ENCODE assay signal across 8 mouse cellular contexts in the genomic region with DNA sequence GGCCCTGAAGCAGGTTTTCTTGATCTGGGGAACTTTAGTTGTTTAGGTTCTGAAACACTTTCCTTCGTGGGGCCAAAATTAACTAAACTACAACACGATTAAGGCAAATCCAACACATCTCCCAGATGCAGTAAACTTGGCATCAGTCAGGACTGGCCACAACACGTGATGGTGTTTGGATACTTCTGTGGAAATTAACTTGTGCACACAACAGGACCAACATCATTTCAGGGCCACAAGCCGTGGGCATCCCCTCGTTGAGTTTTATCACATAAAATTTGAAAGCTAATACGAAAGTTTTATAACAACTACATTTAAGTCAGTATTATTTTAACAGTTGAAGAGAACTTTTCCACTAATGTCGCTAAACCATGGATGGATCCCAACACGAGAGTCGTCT. TPM values are rescaled to one million over a fixed set of nuclear protein-coding genes. Genes with fewer than 3 reads are reported as not detected.
A peak's percentile ranks its signal among the peaks of the same experiment; 100 is the strongest.
DNase-seq lines count a peak whose midpoint lies in the region; ATAC-seq and TF ChIP-seq lines count a peak whose summit lies in the region.

No protein-coding gene starts in this region.

- H3K27ac ChIP-seq in heart, embryonic 14.5 days (replicated peaks in 1 of 2; ENCODE audit: control insufficient read depth in 1 of 2, insufficient read depth in 1 of 2, low read depth in 2 of 2, low read length in 2 of 2) = peak overlapping the region; percentile 97 to 99; a peak in 3 of 4 replicates
- H3K27ac ChIP-seq in ES-Bruce4 (ENCODE audit: insufficient read depth, low read length) (peak overlapping the region; percentile 89), macrophage (peak overlapping the region; percentile 19; the same call in 1 of the 2 replicates)
- no peak overlapping the region for H3K27ac ChIP-seq in forebrain, embryonic 15.5 days (replicated peaks)

- DNase-seq in heart, postnatal 36 days = no peak
- no peak for DNase-seq in left cerebral cortex, postnatal 25 days (ENCODE audit: low spot score in 2 of 2)
- DNase-seq in urinary bladder, postnatal 25 days (ENCODE audit: low spot score) = no peak
- DNase-seq in cerebellum, adult 9-10 months = no peak

- WGBS in heart, embryonic 14.5 days = 31% methylated on average over 9 of the region's 9 CpGs
- 31% methylated on average over 9 of the region's 9 CpGs for WGBS in forebrain, embryonic 15.5 days
- 45% methylated on average over 9 of the region's 9 CpGs for WGBS in macrophage (ENCODE audit: missing documents)

- peak overlapping the region; percentile 77 to 84 for H3K4me3 ChIP-seq in heart, embryonic 14.5 days (ENCODE audit: control insufficient read depth in 1 of 2, insufficient read depth in 1 of 2, low read depth in 1 of 2, low read length in 2 of 2)
- H3K4me3 ChIP-seq in ES-Bruce4 (ENCODE audit: low read depth, low read length) (peak overlapping the region; percentile 100), macrophage (ENCODE audit: inconsistent target) (peak overlapping the region; percentile 65)
- H3K4me3 ChIP-seq in forebrain, embryonic 15.5 days = peak overlapping the region; percentile 78

- TF ChIP-seq EP300 in ES-Bruce4 (IDR thresholded peaks at IDR 0.05; ENCODE audit: insufficient read depth, low read depth, low read length) = no peak

- no peaks in the 10 kb centered on the region for H3K9me3 ChIP-seq in heart, embryonic 14.5 days (ENCODE audit: control insufficient read depth, low read length)
- H3K9me3 ChIP-seq in ES-Bruce4 (replicated peaks; ENCODE audit: control insufficient read depth, insufficient read depth, low read length, poor library complexity, severe bottlenecking) = no peaks in the 10 kb centered on the region
- no peaks in the 10 kb centered on the region for H3K9me3 ChIP-seq in forebrain, embryonic 15.5 days

- peaks cover 11% of the 10 kb centered on the region for H3K36me3 ChIP-seq in heart, embryonic 14.5 days (ENCODE audit: control insufficient read depth, insufficient read depth, low read length)
- H3K36me3 ChIP-seq in ES-Bruce4 (ENCODE audit: control insufficient read depth, insufficient read depth, low read length, poor library complexity, severe bottlenecking) = peaks cover 11% of the 10 kb centered on the region
- H3K36me3 ChIP-seq in forebrain, embryonic 15.5 days = no peaks in the 10 kb centered on the region
- no peaks in the 10 kb centered on the region for H3K36me3 ChIP-seq in macrophage (ENCODE audit: inconsistent target)

- TF ChIP-seq CTCF in ES-Bruce4 (IDR thresholded peaks at IDR 0.05; ENCODE audit: low read depth, low read length) = no peak

- H3K9ac ChIP-seq in heart, embryonic 14.5 days (ENCODE audit: low read length) = peak overlapping the region; percentile 99
- H3K9ac ChIP-seq in ES-Bruce4 (ENCODE audit: low read depth, poor library complexity, severe bottlenecking) = peak overlapping the region; percentile 95
- peak overlapping the region; percentile 90 for H3K9ac ChIP-seq in forebrain, embryonic 15.5 days (replicated peaks)

- no peaks in the 10 kb centered on the region for H3K27me3 ChIP-seq in heart, embryonic 14.5 days (ENCODE audit: control insufficient read depth, insufficient read depth, low read length)
- H3K27me3 ChIP-seq in ES-Bruce4 (ENCODE audit: control insufficient read depth, insufficient read depth, low read length, poor library complexity, severe bottlenecking) = no peaks in the 10 kb centered on the region
- no peaks in the 10 kb centered on the region for H3K27me3 ChIP-seq in forebrain, embryonic 15.5 days

- intact Hi-C loops in heart, postnatal 36 days (cut with DNase I) = loop anchor here (5.0 kb wide), 1 partner anchor 107 kb away; no protein-coding TSS in a partner anchor
- intact Hi-C loops in left cerebral cortex, postnatal 25 days (cut with DNase I) = loop anchor here (5.0 kb wide), 1 partner anchor 107 kb away; no protein-coding TSS in a partner anchor

- H3K4me2 ChIP-seq in heart, embryonic 14.5 days (ENCODE audit: low read length) = peak overlapping the region; percentile 78
- peak overlapping the region; percentile 75 for H3K4me2 ChIP-seq in forebrain, embryonic 15.5 days (replicated peaks)

- no peak for ATAC-seq in heart, embryonic 14.5 days (ENCODE audit: insufficient number of reproducible peaks, insufficient read depth, low FRiP score, low read depth)
- ATAC-seq in forebrain, embryonic 15.5 days (replicated peaks) = no peak

- TF ChIP-seq POLR2A in ES-Bruce4 (IDR thresholded peaks at IDR 0.05; ENCODE audit: insufficient read depth, low read length) = no peak

- H3K4me1 ChIP-seq in heart, embryonic 14.5 days (ENCODE audit: control insufficient read depth in 2 of 2, insufficient read depth in 2 of 2, low read length in 2 of 2) = peaks cover 6 to 32% of the 10 kb centered on the region in 2 experiments
- H3K4me1 ChIP-seq in ES-Bruce4 (ENCODE audit: control insufficient read depth, insufficient read depth, low read length) = peaks cover 1% of the 10 kb centered on the region
- peaks cover 32% of the 10 kb centered on the region for H3K4me1 ChIP-seq in forebrain, embryonic 15.5 days

- H3K79me2 ChIP-seq in macrophage (ENCODE audit: inconsistent target) = peaks cover 58% of the 10 kb centered on the region

RNA-seq across cellular contexts. Expression of gene Zfp644, which starts 1.9 kb away (rescaled TPM):
- 70.6 and 74.3 TPM in 2 replicates for polyA plus RNA-seq in heart, embryonic 14.5 days (2014; fragmentation: Nextera tagmentation; extraction: Ambion mirVana)
- 10 to 100 TPM; 53.8 to 59.8 TPM for total RNA-seq in heart, postnatal 36 days (2021)
- polyA plus RNA-seq in ES-Bruce4 (2011; ENCODE audit: insufficient read depth, insufficient read length, low read depth, missing spikeins) (87.2 and 92.0 TPM in 2 replicates), macrophage (2018) (17.7 to 25.9 TPM (median 22.3 TPM) in 3 replicates)
- 77.8 and 86.8 TPM in 2 replicates for polyA plus RNA-seq in forebrain, embryonic 15.5 days (2015; fragmentation: Nextera tagmentation; extraction: Ambion mirVana)
- total RNA-seq in macrophage (2018; cell fraction: chromatin; rRNA removed) = 100 to 1,000 TPM in 21 of 26 experiments, 10 to 100 TPM in 5; 74.5 to 230 (median 142) TPM
- 10 to 100 TPM in 25 of 26 experiments, 1 to 10 TPM in 1; 9.6 to 37.8 (median 22.6) TPM for total RNA-seq in macrophage (2018; cell fraction: cytosol; rRNA removed)
- total RNA-seq in macrophage (2018; cell fraction: nucleus; rRNA removed) = 100 to 1,000 TPM in 10 of 26 experiments, 10 to 100 TPM in 16; 40.1 to 168 (median 85.8) TPM
- 100 to 1,000 TPM; 106 to 114 TPM for total RNA-seq in left cerebral cortex, postnatal 25 days (2021)
